Mouse (Mus musculus) neural tube, embryonic 12.5 days (tissue): Measurements from ENCODE around the gene Gna12. TPM values are rescaled to one million over a fixed set of nuclear protein-coding genes. Genes with fewer than 3 reads are reported as not detected.

ENCODE experiments used
- ATAC-seq: fragments of 200-750 bp; cut with Nextera tagmentation; 2 replicates; pipeline ENCODE4 v1.8.0; 2017; ENCODE audit warnings: low read depth, mild to moderate bottlenecking, moderate TSS enrichment, moderate library complexity; ENCODE audit not compliant: low FRiP score
- H3K27ac ChIP-seq: fragments of 300-500 bp; sonication (generic); 2 replicates; pipeline ENCODE4 v1.5.1; 2016
- H3K27me3 ChIP-seq: fragments of 300-500 bp; sonication (generic); replicated peaks from 2 replicates; pipeline ENCODE4 v1.6.1; 2016; ENCODE audit warnings: mild to moderate bottlenecking
- H3K36me3 ChIP-seq: fragments of 300-500 bp; sonication (generic); 2 replicates; pipeline ENCODE4 v1.6.1; 2016; ENCODE audit warnings: mild to moderate bottlenecking
- H3K4me1 ChIP-seq: fragments of 300-500 bp; sonication (generic); 2 replicates; pipeline ENCODE4 v1.6.1; 2016
- H3K4me2 ChIP-seq: fragments of 300-500 bp; sonication (generic); replicated peaks from 2 replicates; pipeline ENCODE4 v1.6.1; 2016; ENCODE audit warnings: mild to moderate bottlenecking
- H3K4me3 ChIP-seq: fragments of 300-500 bp; sonication (generic); 2 replicates; pipeline ENCODE4 v1.5.1; 2016
- H3K9ac ChIP-seq: fragments of 300-500 bp; sonication (generic); 2 replicates; pipeline ENCODE4 v1.6.1; 2016; ENCODE audit warnings: mild to moderate bottlenecking
- H3K9me3 ChIP-seq: fragments of 300-500 bp; sonication (generic); 2 replicates; pipeline ENCODE4 v1.6.1; 2016; ENCODE audit warnings: mild to moderate bottlenecking
- WGBS: fragments of 180-500 bp; shearing (Covaris S2); methylation state at CpG from one replicate; pipeline ENCODE4 v1.1.7; 2016; 5-methylcytosine and 5-hydroxymethylcytosine counted together
- polyA plus RNA-seq: library from polyadenylated mRNA; unstranded; fragments of >200 nt; fragmentation: Nextera tagmentation; extraction: Ambion mirVana; gene quantifications from 2 replicates; pipeline ENCODE4 v1.2.1, GENCODE M21; 2016

Gene Gna12
- polyA plus RNA-seq, 1 experiment from 2014 or later, result 85.3 TPM

GRCm38 (mm10) chr5:140812063-140812462 is 18.2 kb downstream of the Gna12 start:
- Histone ChIP-seq H3K4me1 (peaks cover 22% of the 10 kb centered on the region), H3K9ac (no peak overlapping the region), H3K9me3 (no peaks in the 10 kb centered on the region), H3K27me3 (no peaks in the 10 kb centered on the region), H3K4me3 (no peak overlapping the region), H3K4me2 (no peak overlapping the region), H3K27ac (no peak overlapping the region), H3K36me3 (no peaks in the 10 kb centered on the region)
- 83% methylated on average over 5 of the region's 5 CpGs for WGBS
- ATAC-seq, result no peak

GRCm38 (mm10) chr5:140811390-140811789 is 18.8 kb downstream of the Gna12 start:
- no peaks in the 10 kb centered on the region for H3K36me3 ChIP-seq
- no peak overlapping the region for H3K4me2 ChIP-seq
- ATAC-seq, result no peak
- H3K9me3 ChIP-seq, result no peaks in the 10 kb centered on the region
- H3K27ac ChIP-seq, result no peak overlapping the region
- 58% methylated on average over 2 of the region's 2 CpGs for WGBS
- no peak overlapping the region for H3K4me3 ChIP-seq
- no peak overlapping the region for H3K9ac ChIP-seq
- H3K27me3 ChIP-seq, result no peaks in the 10 kb centered on the region
- H3K4me1 ChIP-seq, result peaks cover 22% of the 10 kb centered on the region

- 76% methylated on average over 2 of the region's 2 CpGs for WGBS
- Histone ChIP-seq H3K27me3 (no peaks in the 10 kb centered on the region), H3K36me3 (no peaks in the 10 kb centered on the region), H3K4me3 (no peak overlapping the region), H3K4me1 (peaks cover 8% of the 10 kb centered on the region), H3K4me2 (no peak overlapping the region), H3K9me3 (no peaks in the 10 kb centered on the region), H3K27ac (no peak overlapping the region), H3K9ac (no peak overlapping the region)
- ATAC-seq, result no peak
Observed at GRCm38 (mm10) chr5:140806939-140807338, 23.3 kb downstream of the Gna12 start.

- Histone ChIP-seq H3K36me3 (no peaks in the 10 kb centered on the region), H3K4me3 (no peak overlapping the region), H3K27me3 (no peaks in the 10 kb centered on the region), H3K4me1 (peaks cover 4% of the 10 kb centered on the region), H3K27ac (no peak overlapping the region), H3K9me3 (no peaks in the 10 kb centered on the region), H3K4me2 (no peak overlapping the region), H3K9ac (no peak overlapping the region)
- no peak for ATAC-seq
- WGBS, result 88% methylated on average over 2 of the region's 2 CpGs
Observed at GRCm38 (mm10) chr5:140806252-140806651, 24.0 kb downstream of the Gna12 start.

- Histone ChIP-seq H3K36me3 (no peaks in the 10 kb centered on the region), H3K9me3 (no peaks in the 10 kb centered on the region), H3K9ac (no peak overlapping the region), H3K4me3 (no peak overlapping the region), H3K27me3 (no peaks in the 10 kb centered on the region), H3K4me2 (no peak overlapping the region), H3K4me1 (peaks cover 8% of the 10 kb centered on the region), H3K27ac (no peak overlapping the region)
- 88% methylated on average over 5 of the region's 5 CpGs for WGBS
- no peak for ATAC-seq
Observed at GRCm38 (mm10) chr5:140801782-140802181, 28.4 kb downstream of the Gna12 start.

GRCm38 (mm10) chr5:140800288-140800923 is 29.8 kb downstream of the Gna12 start:
- Histone ChIP-seq H3K4me3 (no peak overlapping the region), H3K27ac (no peak overlapping the region), H3K4me1 (peaks cover 3% of the 10 kb centered on the region; the same call in 1 of the 2 replicates), H3K9ac (no peak overlapping the region), H3K9me3 (no peaks in the 10 kb centered on the region), H3K36me3 (no peaks in the 10 kb centered on the region), H3K4me2 (no peak overlapping the region), H3K27me3 (no peaks in the 10 kb centered on the region)
- ATAC-seq, result no peak
- 82% methylated on average over 6 of the region's 6 CpGs for WGBS

GRCm38 (mm10) chr5:140799190-140799589 is 31.0 kb downstream of the Gna12 start:
- Histone ChIP-seq H3K9me3 (no peaks in the 10 kb centered on the region), H3K9ac (no peak overlapping the region), H3K36me3 (no peaks in the 10 kb centered on the region), H3K4me3 (no peak overlapping the region), H3K4me2 (no peak overlapping the region), H3K4me1 (peaks cover 9% of the 10 kb centered on the region; the same call in 1 of the 2 replicates), H3K27ac (no peak overlapping the region), H3K27me3 (no peaks in the 10 kb centered on the region)
- no peak for ATAC-seq
- WGBS, result 66% methylated on average over 2 of the region's 2 CpGs

GRCm38 (mm10) chr5:140798775-140799174 is 31.5 kb downstream of the Gna12 start:
- Histone ChIP-seq H3K9me3 (no peaks in the 10 kb centered on the region), H3K9ac (no peak overlapping the region), H3K4me1 (peaks cover 9% of the 10 kb centered on the region; the same call in 1 of the 2 replicates), H3K27me3 (no peaks in the 10 kb centered on the region), H3K27ac (no peak overlapping the region), H3K36me3 (no peaks in the 10 kb centered on the region), H3K4me3 (no peak overlapping the region), H3K4me2 (no peak overlapping the region)
- ATAC-seq, result no peak
- 77% methylated on average over 5 of the region's 5 CpGs for WGBS

GRCm38 (mm10) chr5:140798158-140798557 is 32.1 kb downstream of the Gna12 start:
- Histone ChIP-seq H3K4me3 (no peak overlapping the region), H3K9me3 (no peaks in the 10 kb centered on the region), H3K4me2 (no peak overlapping the region), H3K36me3 (no peaks in the 10 kb centered on the region), H3K4me1 (peaks cover 9% of the 10 kb centered on the region; the same call in 1 of the 2 replicates), H3K9ac (no peak overlapping the region), H3K27ac (no peak overlapping the region), H3K27me3 (no peaks in the 10 kb centered on the region)
- WGBS, result 80% methylated on average over 7 of the region's 7 CpGs
- no peak for ATAC-seq

- Histone ChIP-seq H3K27me3 (no peaks in the 10 kb centered on the region), H3K9ac (no peak overlapping the region), H3K27ac (no peak overlapping the region), H3K9me3 (no peaks in the 10 kb centered on the region), H3K4me2 (no peak overlapping the region), H3K36me3 (no peaks in the 10 kb centered on the region), H3K4me3 (no peak overlapping the region), H3K4me1 (peaks cover 22% of the 10 kb centered on the region)
- 75% methylated on average over 3 of the region's 3 CpGs for WGBS
- no peak for ATAC-seq
Observed at GRCm38 (mm10) chr5:140796051-140796450, 34.2 kb downstream of the Gna12 start.

- Histone ChIP-seq H3K4me3 (no peak overlapping the region), H3K4me1 (peaks cover 30% of the 10 kb centered on the region), H3K9me3 (no peaks in the 10 kb centered on the region), H3K27me3 (no peaks in the 10 kb centered on the region), H3K9ac (no peak overlapping the region), H3K4me2 (no peak overlapping the region), H3K27ac (no peak overlapping the region), H3K36me3 (no peaks in the 10 kb centered on the region)
- no peak for ATAC-seq
- WGBS, result 62% methylated on average over 2 of the region's 2 CpGs
Observed at GRCm38 (mm10) chr5:140795176-140795575, 35.1 kb downstream of the Gna12 start.

GRCm38 (mm10) chr5:140794753-140795152 is 35.5 kb downstream of the Gna12 start:
- ATAC-seq, result no peak
- H3K9me3 ChIP-seq, result no peaks in the 10 kb centered on the region
- peaks cover 30% of the 10 kb centered on the region for H3K4me1 ChIP-seq
- H3K4me2 ChIP-seq, result no peak overlapping the region
- H3K4me3 ChIP-seq, result no peak overlapping the region
- H3K9ac ChIP-seq, result no peak overlapping the region
- no peaks in the 10 kb centered on the region for H3K36me3 ChIP-seq
- WGBS, result 59% methylated on average over 3 of the region's 3 CpGs
- H3K27ac ChIP-seq, result no peak overlapping the region
- no peaks in the 10 kb centered on the region for H3K27me3 ChIP-seq

GRCm38 (mm10) chr5:140792233-140792632 is 38.0 kb downstream of the Gna12 start:
- 70% methylated on average over 5 of the region's 5 CpGs for WGBS
- Histone ChIP-seq H3K9ac (no peak overlapping the region), H3K36me3 (no peaks in the 10 kb centered on the region), H3K9me3 (no peaks in the 10 kb centered on the region), H3K27ac (no peak overlapping the region), H3K4me2 (no peak overlapping the region), H3K4me1 (peaks cover 27% of the 10 kb centered on the region), H3K27me3 (no peaks in the 10 kb centered on the region), H3K4me3 (no peak overlapping the region)
- no peak for ATAC-seq
